Mouse (Mus musculus) right cerebral cortex, postnatal 36 days (tissue): ENCODE data around the gene Icmt.

Experiments used
- DNase-seq, 2 experiments: peaks; one replicate each; pipeline ENCODE4 v3.0.0; 2022; ENCODE audit warnings: low spot score in 2 of 2, mixed read lengths in 1 of 2

Icmt gene

DNA sequence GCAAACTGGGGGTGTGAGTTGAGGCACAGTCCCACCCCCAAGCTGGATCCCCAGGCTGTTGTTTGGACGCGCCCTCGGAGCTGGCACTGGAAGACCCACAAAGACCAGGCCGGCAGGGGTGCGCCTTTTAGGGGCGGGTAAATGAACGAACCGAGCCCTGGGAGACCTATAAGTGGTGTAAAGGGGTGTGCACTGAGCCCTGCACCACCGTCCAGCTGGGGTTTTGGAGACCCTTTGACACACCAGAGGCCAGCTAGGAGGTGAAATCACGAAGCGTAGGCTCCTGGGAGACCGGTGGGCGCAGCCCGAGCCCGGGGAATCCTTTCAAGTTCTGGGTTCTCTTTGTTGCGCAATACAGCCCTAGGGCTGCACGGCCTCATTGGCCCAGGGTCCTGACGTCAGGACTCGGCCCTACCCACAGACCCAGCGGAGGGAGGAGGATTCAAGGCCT is 22.3 kb upstream of the Icmt start:
- no peak for DNase-seq

- no peak for DNase-seq
These were observed 20.4 kb upstream of the Icmt start for GRCm38 (mm10) chr4:152276389-152277347.

GRCm38 (mm10) chr4:152277916-152278315 is 19.1 kb upstream of the Icmt start:
- no peak for DNase-seq

GRCm38 (mm10) chr4:152278986-152279385 is 18.0 kb upstream of the Icmt start:
- peak; percentile 46 to 70 for DNase-seq

- no peak for DNase-seq
These were observed 15.4 kb upstream of the Icmt start for GRCm38 (mm10) chr4:152281601-152282000.

- no peak for DNase-seq
These were observed 14.3 kb upstream of the Icmt start for GRCm38 (mm10) chr4:152282721-152283120.

- DNase-seq = peak; percentile 60 to 74
These were observed 13.7 kb upstream of the Icmt start for GRCm38 (mm10) chr4:152283186-152283950.

- DNase-seq = no peak
These were observed 11.5 kb upstream of the Icmt start for GRCm38 (mm10) chr4:152285505-152285904.

- no peak for DNase-seq
These were observed 10.8 kb upstream of the Icmt start for GRCm38 (mm10) chr4:152286183-152286582.

- no peak for DNase-seq
These were observed 10.1 kb upstream of the Icmt start for GRCm38 (mm10) chr4:152286887-152287286.

GRCm38 (mm10) chr4:152287317-152288120 is 9.5 kb upstream of the Icmt start:
- no peak for DNase-seq

GRCm38 (mm10) chr4:152288398-152288945 is 8.6 kb upstream of the Icmt start:
- DNase-seq = no peak

GRCm38 (mm10) chr4:152290385-152290784 is 6.6 kb upstream of the Icmt start:
- DNase-seq = no peak

- DNase-seq = no peak
These were observed 6.0 kb upstream of the Icmt start for GRCm38 (mm10) chr4:152290991-152291390.

GRCm38 (mm10) chr4:152291562-152291961 is 5.5 kb upstream of the Icmt start, which contains the start of gene Hes3:
Gene Hes3 (minus strand): TSS chr4:152291662.
- DNase-seq = no peak

DNA sequence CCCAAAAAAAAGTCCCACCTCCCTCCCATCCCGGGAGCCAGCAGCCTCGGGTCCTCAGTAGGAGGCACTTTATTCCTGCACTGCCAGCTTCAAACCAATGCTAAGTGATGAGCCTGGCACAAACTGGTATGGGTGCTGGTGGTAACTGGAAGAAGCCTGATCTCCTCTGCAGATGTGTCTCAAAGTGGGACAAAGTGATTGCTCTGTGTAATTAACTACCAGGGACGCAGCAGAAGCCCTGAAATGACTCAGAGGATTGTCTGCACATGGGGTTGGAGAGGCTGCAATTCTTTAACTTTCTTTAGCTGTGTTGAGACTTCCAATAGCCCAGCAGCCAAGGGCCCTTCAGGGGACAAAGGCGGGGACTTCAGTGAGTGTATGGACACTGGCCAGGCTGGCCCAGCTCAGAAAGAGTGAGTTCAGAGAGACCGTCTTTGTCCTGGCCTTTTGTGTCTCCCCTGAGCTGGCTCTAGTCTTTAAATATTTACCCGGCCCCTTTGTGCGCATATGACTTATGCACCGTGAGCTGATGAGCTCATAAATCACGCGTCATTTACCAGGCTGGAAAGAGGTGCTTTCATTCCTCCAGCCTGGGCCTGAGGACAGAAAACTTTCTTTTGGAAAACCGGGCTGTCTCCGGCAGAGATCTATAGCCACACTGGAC is 4.8 kb upstream of the Icmt start:
- no peak for DNase-seq

GRCm38 (mm10) chr4:152294188-152294929 is 2.7 kb upstream of the Icmt start:
- DNase-seq = no peak

GRCm38 (mm10) chr4:152295916-152296315 is 1.1 kb upstream of the Icmt start:
- DNase-seq = no peak

GRCm38 (mm10) chr4:152296371-152296770 is 656 bp upstream of the Icmt start:
- no peak for DNase-seq

DNA sequence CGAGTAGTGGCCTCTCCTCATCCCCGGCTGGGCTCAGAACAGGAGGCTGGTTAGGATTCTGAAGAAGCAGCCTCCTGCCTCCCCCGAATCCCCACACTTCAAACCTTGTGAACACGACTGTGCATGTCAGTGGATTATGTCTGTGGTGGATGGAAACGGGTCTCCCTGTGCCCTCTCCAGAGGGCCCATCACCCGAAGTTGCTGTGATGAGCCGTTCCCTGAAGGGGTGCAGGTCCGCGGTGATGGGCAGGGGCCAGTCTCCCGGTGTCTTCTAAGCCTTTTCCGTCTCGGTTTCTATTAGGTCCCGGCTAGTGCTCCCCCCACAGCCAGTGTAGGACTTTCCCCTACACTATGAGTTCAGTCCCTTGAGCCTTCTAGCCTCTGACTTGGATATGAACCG is 1.8 kb downstream of the Icmt start:
- no peak for DNase-seq
